Mouse (Mus musculus) brain, adult 2 months (tissue): ENCODE measurements around the gene Erc1.
"Not testable (repeated sequence)": the region's sequence is repeated elsewhere in the genome, so short reads cannot be mapped to it uniquely, and the experiment has no call there.

Experiments
- DNase-seq: peaks from one replicate; pipeline ENCODE4 v3.0.0; 2011; ENCODE audit warnings: low read depth, low spot score

Gene Erc1

DNA sequence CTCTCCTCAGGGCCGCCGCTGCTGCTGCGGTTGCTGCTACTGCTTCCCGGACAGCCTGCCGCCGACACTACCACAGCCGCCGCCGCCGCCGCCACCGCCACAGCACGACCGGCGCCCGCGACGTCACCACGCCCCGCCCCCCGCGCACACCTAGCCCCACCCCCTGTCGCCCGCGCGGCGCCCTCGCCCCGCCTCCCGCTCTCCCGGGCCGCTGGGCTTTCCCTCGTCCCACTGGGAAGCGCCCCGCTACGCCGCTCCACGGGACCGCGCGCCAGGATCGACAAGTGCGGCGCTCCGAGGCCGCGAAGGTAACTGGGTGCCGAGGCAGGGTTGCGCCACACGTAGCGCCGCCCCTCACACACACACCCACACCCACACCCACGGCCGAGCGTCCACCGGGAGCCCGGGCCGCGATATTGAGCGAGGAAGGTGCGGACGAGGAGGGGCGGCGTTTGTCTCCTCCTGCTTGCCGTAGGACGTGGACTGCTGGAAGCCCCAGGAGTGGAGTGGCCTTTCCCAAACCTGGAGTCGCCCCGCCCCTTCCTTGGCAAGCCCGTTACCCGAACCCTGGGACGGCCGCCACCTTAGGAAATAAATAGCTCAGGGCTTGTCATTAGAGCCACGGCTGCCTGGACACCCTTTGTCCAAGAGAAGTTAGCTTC, at the start of gene Erc1:
TSS of gene Erc1 (minus strand) at position 134 of the 662 bp plus-strand sequence.
- peak; percentile 99 for DNase-seq

DNA sequence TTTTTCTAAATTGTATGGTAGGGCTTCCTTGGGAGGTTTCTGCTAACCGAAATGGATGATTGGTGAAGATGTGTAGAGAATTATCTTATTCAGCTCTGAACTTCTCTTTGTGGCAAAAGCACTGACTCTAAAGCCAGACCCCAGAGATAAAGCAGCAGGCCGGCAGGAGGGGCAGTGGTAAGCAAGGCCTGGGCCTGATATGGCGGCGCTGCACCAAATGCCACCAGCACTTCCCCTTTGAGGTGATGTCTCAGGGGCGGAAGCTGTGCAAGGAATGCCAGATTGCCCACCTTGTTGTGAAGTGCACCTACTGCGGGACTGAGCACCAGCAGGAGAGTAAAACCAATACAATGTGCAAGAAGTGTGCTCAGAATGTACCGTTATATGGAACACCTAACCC, 44.7 kb upstream of the Erc1 start:
- DNase-seq = no peak

DNA sequence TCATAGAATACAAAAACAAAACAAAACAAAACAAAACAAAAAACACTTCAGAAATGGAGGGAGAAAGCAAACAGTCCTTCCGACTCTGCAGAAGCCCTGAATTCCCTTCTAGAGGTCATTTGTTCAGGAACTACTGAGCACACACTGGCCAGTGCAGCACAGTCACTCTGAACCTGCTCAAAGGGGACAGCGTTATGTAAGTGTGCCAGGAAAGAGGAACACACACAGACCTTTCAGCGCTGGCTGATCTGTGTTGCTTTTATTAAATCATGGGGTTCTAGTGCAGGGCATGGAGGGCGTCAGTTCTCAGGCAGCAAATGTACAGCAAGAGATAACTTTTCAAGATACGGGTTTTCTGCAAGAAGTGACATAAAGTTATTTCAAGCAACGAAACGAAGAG, 35.2 kb upstream of the Erc1 start:
- peak; percentile 38 for DNase-seq

DNA sequence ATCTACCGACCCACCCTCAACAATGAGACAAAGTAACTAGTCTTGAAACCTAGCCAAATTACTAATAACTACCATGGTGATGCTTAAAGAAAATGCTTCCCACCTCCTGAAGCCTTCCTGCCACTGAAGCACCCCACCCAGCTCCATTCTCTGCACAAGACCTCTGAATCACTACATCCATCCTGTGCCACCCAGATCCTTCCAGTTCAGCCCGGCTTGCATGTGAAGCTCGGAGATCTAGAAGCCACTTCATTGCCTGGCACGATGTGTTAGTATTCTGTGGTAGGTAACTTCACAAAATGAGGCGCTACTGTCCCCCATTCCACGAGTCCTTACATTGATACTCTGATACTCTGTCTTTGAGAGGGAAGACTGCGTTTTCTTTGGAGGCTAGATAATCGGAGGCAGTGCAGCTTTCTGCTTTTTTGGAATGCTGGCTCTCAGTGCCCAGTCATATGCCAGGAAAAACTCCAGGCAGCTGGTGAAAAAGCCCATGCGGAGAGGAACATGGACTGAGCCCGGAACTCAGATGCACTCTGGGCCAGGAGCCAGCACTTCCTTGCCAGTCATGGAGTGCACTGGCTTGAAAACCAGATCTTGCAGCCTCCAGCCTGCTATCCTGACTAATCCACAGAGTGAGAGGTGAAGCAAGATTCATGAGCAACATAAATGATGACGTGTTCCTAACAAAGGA, 16.5 kb upstream of the Erc1 start:
- peak; percentile 99 for DNase-seq

DNA sequence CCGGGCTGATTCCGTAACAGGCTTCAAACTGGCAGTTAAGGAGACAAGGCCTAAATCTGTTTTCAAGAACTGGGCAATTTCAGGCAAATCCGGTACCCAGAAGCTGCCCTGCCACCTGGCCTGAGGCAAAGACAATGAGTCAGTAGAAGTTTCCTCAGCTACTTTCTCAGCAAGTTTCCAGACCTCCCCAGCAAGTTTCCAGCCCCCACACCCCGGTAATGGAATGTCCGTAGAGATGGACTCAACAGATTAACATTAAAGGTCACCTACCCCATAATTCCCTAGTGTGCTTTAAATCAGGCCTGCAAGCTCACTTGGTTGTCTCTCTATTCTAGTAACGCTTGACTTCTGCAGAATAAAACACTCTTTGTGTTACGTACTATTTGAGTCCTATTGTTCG, 13.6 kb upstream of the Erc1 start:
- no peak for DNase-seq

DNA sequence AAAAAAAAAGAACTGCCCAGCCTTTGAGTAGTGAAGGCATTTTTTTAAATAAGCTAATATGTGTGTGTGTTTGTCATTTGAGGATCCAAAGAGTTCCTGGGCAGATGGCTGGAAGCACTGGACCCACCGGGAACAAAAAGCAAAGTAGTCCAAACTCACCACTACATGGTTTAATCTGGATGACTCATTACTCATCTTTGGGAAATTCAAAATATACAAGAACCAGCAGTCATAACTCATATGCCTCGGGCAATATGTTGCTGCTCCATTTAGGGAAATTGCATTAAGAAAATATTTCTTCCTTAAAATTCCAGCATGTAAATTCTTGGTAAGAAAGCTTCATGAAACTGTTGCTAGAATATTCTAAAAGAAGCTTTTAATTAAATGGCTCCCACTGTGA, 12.3 kb upstream of the Erc1 start:
- DNase-seq = no peak

DNA sequence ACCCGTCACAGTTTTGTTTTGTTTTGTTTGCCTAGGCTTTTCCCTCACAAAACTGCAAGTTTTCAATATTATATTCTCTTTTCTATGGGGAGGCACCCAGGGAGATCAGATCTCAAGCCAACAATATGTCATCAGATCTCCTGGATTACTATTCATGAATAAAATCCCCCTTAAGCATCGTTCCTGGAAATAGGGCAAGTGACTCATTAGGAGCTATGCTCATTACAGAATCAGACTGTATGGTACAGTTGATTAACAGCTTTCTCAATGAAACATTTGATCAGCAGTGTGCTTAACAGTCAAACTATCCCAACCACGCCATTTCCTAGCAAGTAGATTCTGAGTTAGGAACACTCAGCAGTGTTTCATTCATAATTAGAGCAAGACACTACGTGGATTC, 7.5 kb upstream of the Erc1 start:
- DNase-seq = no peak

DNA sequence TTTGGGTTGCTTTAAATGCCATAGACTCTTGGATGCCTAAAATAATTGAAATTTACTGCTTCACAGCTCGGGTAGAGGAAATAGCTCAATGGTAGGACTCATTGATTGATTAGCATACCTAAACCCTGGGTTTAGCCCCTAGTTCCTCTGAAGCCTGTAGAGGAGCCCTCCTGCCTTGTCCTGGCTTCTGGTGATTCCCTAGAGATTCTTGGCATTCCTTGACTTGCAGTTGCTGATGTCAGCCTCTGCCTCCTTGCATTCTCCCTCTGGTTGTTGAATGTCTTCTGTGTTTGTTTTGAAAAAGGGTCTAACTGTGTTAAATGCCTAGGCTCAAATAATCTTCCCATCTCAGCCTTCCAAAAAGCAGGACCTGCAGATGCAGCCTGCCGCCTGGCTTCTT, 6.2 kb upstream of the Erc1 start:
- DNase-seq = peak; percentile 37

DNA sequence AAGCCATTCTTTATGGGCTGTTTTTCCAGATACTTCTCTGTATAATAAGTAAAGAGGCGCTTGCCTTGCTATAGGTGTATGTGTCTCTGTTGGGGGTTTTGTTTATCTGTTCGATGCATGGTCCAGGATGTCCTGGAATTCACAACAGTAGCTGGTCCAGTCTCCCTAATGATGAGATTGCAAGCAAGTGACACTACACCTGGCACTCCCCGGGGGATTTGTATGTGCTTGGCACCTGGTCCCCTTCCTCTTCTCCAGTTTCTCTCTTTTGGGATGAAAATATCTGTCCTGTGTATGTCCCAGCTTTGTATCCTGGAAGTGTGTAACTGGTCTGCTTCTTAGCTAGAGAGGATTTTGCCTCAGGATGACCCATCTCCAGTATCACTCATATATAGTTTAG, 1.9 kb upstream of the Erc1 start:
- no peak for DNase-seq

DNA sequence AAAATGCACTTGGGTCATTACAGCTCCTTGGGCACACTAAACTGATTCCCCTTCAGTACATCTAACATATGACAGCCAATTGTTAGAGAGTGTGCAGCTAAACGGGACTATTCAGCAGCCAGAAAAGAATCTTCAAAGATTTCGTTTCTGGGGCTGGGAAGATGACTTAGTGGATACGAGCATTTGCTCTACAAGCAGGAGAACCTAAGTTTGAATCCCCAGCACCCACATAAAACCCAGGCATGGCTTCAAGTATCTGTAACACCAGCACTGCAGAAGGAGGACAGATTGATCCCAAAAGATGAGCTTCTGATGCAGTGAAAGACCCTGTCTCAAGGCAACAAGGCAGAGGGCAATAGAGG, 1.4 kb upstream of the Erc1 start:
- DNase-seq = no peak

DNA sequence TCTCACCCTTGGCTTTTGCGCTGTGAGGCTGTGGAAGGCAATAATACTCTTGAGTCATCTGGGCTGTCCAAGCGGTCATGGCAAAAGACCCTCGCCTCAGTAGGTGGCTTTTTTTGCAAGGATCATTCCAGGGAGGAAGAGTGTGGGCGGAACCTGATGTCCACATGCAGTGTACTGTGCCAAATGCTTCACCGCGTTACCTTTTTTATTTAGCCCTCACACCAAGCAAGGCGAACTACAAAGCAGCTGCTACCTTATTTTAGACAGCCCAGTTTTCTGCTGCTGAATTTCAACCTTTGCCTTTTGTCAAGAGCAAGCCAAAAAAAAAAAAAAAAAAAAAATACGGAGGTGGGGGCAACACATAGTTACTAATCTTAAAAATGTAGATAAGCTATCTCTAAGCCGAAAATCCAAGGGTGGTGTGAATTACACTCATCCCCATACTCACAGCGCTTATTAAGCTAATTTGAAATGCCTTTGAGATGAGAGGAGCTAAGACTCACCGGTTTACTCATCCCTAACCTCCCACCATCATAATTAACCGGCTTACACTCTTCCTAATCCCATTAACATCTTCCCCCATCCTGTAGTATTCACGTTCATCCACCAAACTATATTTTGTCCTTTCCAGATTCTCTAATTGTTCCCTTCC, 855 bp upstream of the Erc1 start:
- DNase-seq = peak; percentile 89

DNA sequence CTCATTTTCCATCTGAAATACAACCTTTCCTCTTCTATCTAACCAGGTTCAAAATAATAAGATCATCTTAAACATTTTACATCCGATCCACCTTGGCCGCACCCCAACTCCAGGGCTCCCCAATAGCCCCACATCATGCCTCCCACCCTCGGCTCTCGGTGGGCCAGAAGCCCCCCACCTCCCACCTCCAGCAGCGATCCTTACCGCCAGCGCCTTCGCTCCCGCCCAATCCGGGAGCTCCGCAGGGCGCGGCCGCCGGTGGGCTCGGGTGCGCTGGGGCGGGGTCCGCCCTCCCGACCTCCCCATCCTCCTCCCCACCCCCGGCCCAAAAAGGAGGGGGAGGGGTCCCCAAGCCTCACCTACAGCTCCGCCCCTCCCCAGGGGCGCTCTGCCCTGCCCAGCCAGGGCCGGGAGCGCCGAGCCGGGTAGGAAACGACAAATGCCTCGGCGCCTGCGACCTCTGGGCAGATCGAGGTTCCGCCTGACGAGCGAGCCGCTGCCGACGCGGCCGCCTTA, 391 bp downstream of the Erc1 start:
- no peak for DNase-seq

DNA sequence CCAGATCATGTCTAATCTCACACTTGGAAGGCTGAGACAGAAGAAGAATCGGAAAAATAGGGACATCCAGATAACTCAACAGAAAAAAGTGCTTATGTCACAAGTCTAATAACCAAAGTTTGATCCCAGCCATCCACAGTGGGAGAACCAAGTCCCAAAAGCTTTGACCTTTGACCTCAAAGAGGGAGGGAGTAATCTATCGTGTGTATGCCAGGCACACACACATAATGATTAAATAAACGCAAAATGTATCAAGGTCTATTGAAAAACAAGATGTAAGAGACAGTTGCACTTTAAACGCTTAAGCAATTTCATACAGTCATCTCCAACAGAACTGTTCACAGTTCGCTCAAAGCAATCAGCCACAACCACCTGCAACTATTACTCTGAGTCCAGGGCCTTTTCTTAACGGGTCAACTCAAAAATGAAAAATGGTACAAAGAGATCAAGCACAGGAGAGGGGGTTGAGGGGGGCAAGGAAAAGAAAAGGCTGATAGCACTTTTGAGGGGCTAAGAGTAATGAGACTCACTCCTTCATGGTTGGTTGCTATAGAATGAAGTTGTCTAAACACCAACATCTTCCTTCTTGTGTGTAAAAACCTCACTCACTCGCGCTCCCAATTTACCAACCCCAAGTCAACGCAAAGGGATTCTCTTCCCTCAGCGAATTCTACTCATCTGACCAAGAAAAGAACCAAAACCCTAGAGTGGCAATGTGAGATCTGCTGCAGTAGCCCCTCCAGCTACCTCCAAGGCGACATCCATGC, 1.0 kb downstream of the Erc1 start:
- DNase-seq = no peak

DNA sequence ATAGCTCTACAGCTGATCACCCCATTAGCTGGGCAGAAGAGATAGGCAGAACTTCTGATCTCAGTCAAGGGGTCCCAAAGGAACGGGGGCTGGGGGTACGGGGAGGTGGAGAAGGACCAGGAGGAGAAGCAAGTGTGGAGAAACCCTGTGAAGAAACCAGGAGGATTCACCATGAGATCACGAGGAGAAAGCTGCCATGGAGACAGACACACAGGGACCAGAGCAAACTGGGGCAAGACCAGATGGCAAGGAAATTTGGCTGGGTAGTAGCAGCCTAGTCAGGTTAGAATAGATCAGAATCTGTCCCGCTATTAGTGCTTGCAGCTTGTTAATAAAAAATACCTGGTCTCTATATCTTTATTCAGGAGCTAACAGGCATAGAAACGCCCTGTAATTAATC, 18.0 kb downstream of the Erc1 start:
- DNase-seq = peak; percentile 93

DNA sequence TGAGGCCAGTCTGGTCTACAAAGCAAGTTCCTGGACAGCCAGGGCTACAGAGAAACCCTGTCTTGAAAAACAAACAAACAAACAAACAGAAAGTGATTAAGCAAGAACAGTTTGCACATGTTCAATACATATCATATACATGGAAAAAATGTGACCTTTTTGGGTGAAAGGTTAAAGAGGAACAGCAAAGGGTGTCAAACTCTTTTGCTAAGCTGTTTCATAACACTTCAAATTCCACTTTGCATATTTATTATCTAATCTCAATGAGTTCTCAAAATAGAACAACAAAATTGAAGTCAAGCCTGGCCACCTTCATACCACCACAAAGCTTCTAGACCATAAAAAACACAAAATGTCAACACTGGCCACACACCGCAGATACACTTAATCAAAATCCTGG, 19.8 kb downstream of the Erc1 start:
- DNase-seq = no peak

DNA sequence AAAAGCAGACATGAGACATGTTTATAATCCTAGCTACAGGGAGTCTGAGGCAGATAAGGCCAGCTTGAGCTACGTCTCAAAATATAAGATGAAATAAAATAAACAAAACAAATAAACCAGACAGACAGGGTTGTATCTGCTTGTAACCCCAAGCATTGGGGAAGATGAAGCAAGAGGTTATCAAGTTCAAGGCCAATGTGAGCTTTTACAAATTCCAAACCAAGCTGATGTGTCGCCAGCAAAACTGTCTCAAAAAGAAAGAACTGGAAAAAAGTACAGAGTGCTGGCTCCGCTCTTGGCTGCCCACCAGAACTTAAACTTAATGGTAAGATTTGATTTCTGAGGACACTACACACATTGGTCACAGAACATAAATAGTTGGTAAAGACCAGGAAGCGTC, 21.3 kb downstream of the Erc1 start:
- no peak for DNase-seq

DNA sequence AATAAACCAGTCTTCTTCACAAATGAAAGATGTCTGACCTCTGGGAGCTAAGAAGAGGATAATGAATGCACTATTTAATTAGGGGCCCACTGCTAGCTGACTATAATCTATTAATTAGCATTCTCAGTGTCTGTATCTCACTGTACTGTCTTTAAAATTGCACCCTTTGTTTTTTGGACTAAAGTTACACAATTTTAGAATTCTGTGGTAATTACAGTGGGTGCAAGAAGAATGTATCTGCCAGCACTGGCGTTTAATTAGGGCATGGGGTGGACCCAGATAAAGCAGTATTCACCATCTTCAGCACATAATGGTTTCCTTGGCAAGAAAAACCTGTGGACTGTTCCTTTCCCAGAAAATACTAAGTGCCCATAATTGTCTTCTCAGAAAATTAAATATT, 25.8 kb downstream of the Erc1 start:
- DNase-seq = peak; percentile 40

DNA sequence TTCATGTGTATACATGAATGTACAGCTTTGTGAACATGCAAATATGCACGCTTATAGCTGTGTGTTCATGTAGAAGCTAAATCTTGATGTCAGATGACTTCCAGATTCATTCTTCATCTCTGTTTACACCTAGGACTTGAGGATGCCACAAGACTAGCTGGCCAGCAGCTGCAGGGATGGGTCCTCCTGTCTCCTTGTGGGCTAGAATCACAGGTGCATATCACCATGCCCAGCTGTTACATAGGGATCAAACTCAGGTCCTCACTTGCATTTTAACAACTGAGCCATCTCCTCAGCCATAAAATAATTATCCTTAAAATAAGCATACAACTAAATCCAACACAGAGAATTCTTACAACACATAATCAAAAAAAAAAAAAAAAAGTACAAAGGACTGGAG, 26.8 kb downstream of the Erc1 start:
- DNase-seq = no peak

DNA sequence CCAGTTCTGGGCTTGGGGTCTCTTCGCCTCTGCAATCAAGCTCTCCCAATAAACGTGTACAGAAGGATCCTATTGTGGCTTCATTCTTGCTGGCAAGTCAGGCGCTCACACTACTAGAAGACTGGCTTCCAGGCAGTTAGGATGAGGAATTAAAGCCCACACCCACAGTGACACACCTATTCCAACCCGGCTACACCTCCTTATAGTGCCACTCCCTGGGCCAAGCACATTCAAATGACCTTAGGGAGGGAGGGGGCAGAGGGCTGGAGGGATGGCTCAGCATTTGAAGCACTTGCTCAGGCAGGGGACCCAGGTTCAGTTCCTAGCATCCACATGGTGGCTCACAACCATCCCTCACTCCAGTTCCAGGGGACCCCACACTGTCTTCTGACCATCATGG, 29.4 kb downstream of the Erc1 start:
- no peak for DNase-seq

DNA sequence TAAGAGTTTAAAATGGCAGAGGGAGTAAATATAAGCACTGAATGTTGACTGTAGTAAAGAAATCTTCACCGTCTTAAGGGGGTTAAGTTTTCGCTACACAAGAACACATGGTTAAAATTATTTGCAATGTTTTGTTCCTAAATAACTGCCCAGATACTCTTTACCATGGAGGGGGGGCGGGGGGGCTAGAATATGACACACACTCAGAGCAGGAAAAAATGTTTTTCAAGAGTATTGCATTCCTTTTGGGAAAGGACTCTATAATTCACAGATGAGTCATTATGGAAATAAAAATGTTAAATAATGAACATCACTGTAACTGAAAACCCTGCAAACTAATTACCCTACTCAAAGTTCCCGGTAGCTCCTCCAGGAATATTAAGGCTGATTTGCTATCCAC, 32.5 kb downstream of the Erc1 start:
- DNase-seq = no peak

DNA sequence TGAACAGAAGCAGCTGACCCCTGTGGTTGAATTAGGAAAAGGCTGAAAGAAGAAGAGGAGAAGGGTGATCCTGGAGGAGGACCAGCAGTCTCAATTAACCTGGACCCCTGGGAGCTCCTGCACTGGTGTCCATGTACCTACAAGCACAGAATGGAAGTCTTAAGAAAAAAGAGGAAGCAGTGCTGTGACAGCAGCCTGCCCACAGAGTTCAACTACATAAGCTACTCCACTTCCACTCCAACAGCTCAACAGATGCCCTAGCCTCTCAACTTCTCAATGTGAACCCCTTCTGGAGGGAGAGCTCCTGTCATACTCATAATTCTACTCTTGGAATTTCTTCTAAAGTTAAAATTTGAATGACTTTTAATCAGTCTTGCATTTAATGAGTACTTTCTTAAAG, 34.9 kb downstream of the Erc1 start:
- not testable (repeated sequence) for DNase-seq
